Mouse (Mus musculus) embryo, embryonic 10 days (tissue): ENCODE measurements around the gene Pcsk6.
A peak's percentile ranks its signal among the peaks of the same experiment; 100 is the strongest.

Source experiments
- DNase-seq: peaks from one replicate; pipeline ENCODE4 v3.0.0-alpha.2; 2015; ENCODE audit warnings: low spot score

The Pcsk6 gene

GRCm38 (mm10) chr7:66055356-66055755, 193.8 kb downstream of the Pcsk6 start:
- DNase-seq, result peak; percentile 45

GRCm38 (mm10) chr7:66058703-66059102, 197.2 kb downstream of the Pcsk6 start, which contains the start of gene Snrpa1:
Snrpa1 (plus strand) TSS chr7:66059003.
- no peak for DNase-seq

- peak; percentile 97 for DNase-seq
Measured at GRCm38 (mm10) chr7:66060066-66060956, 198.8 kb downstream of the Pcsk6 start.

- no peak for DNase-seq
Measured at GRCm38 (mm10) chr7:66061057-66061456, 199.5 kb downstream of the Pcsk6 start.

GRCm38 (mm10) chr7:66076411-66076810, 214.9 kb downstream of the Pcsk6 start:
- no peak for DNase-seq

- DNase-seq, result peak; percentile 98
Measured at GRCm38 (mm10) chr7:66079364-66080230, 218.1 kb downstream of the Pcsk6 start, which contains the start of gene Selenos. Selenos (plus strand) TSS chr7:66079649.

GRCm38 (mm10) chr7:66080231-66080613, 218.7 kb downstream of the Pcsk6 start:
- DNase-seq, result peak; percentile 31

GRCm38 (mm10) chr7:66083757-66084156, 222.2 kb downstream of the Pcsk6 start:
- DNase-seq, result no peak

- no peak for DNase-seq
Measured at GRCm38 (mm10) chr7:66084546-66084945, 223.0 kb downstream of the Pcsk6 start.

- no peak for DNase-seq
Measured at GRCm38 (mm10) chr7:66087652-66088051, 226.1 kb downstream of the Pcsk6 start.

- no peak for DNase-seq
Measured at GRCm38 (mm10) chr7:66088077-66088476, 226.5 kb downstream of the Pcsk6 start.

GRCm38 (mm10) chr7:66090676-66091190, 229.2 kb downstream of the Pcsk6 start:
- no peak for DNase-seq

GRCm38 (mm10) chr7:66091553-66091952, 230.0 kb downstream of the Pcsk6 start:
- no peak for DNase-seq

GRCm38 (mm10) chr7:66092656-66093055, 231.1 kb downstream of the Pcsk6 start:
- no peak for DNase-seq

- no peak for DNase-seq
Measured at GRCm38 (mm10) chr7:66094141-66094540, 232.6 kb downstream of the Pcsk6 start.

- no peak for DNase-seq
Measured at GRCm38 (mm10) chr7:66098803-66099202, 237.3 kb downstream of the Pcsk6 start.
